Mouse (Mus musculus): ENCODE measurements around the gene Loxl1.

- TF ChIP-seq EP300 (IDR thresholded peaks at IDR 0.05; ENCODE audit: insufficient read depth, low read depth, low read length) = no peak
- TF ChIP-seq CTCF (IDR thresholded peaks at IDR 0.05) = no peak
Measured at GRCm38 (mm10) chr9:58297961-58298477, 15.0 kb downstream of the Loxl1 start.

All from heart, adult 2 months (tissue).